Mouse (Mus musculus) pancreas, adult 10 weeks (tissue): ENCODE results near the gene Gm21761. TPM values are rescaled to one million over a fixed set of nuclear protein-coding genes. Genes with fewer than 3 reads are reported as not detected.

Source experiments
- polyA plus RNA-seq: library from polyadenylated mRNA; stranded (reverse); fragments of 350-450 nt; fragmentation: Illumina TruSeq; extraction: RNeasy Lipid Tissue Mini Kit (QIAGEN cat#74804); gene quantifications from one replicate; pipeline ENCODE4 v1.2.3, GENCODE M21; 2015; ENCODE audit warnings: low read depth, low replicate concordance; ENCODE audit not compliant: insufficient read depth

Gm21761 gene
- not detected for polyA plus RNA-seq

DNA sequence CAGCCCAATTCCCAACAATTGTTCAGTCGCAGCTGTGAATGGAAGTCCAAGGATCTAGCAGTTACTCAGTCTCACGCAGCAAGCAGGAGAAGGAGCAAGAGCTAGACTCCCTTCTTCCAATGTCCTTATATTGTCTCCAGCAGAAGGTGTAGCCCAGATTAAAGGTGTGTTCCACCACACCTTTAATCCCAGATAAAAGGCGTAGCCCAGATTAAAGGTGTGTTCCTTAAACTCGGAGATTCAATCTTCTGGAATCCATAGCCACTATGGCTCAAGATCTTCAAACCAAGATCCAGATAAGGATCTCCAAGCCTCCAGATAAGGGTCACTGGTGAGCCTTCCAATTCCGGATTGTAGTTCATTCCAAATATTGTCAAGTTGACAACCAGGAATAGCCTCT lies at the start of gene Gm21761:
TSS of gene Gm21761 (minus strand) at position 101 of the 400 bp plus-strand sequence.

DNA sequence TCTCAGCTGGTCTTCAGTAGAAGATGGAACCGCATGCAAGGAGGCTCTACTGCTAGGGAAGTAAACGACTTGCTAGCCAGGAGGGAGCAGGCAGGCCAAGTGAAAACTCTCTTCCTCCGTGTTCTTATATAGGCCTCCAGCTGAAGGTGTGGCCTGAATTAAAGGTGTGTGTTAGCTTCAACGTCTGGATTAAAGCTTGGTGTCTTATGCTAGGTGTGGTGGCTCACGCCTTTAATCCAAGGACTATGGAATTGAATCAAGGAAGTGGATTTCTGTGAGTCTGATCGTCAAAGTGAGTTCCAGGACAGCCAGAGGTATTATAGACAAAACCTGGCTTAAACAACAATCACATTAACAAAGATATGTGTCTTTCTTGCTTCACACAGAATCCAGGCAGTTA lies 21.6 kb upstream of the Gm21761 start, which contains the start of gene B020031M17Rik:
TSS of gene B020031M17Rik (minus strand) at position 101 of the 400 bp plus-strand sequence.

DNA sequence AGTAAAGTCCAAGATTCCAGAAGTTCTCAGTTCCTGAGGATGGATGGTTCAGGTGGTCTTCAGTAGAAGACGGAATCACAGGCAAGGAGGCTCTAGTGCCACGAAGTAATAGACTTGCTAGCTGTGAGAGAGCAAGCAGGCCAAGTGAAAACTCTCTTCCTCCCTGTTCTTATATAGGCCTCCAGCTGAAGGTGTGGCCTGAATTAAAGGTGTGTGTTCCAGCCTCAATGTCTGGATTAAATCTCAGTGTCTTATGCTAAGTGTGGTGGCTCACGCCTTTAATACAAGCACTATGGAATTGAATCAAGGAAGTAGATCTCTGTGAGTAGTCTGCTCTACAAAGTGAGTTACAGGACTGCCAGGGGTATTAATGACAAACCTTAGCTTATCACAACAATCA lies 34.4 kb downstream of the Gm21761 start, which contains the start of gene Tcstv1:
TSS of gene Tcstv1 (minus strand) at position 101 of the 400 bp plus-strand sequence.

Other genes starting within 250 kb of the Gm21761 start
- gene Hmgcs1, start 238.9 kb downstream of the Gm21761 start, polyA plus RNA-seq = 9.8 TPM
- gene Nim1k, start 173.4 kb downstream of the Gm21761 start, polyA plus RNA-seq = 0.31 TPM
- gene Zfp131, start 138.4 kb downstream of the Gm21761 start, polyA plus RNA-seq = 5.7 TPM
- gene AF067063, start 99.1 kb downstream of the Gm21761 start, polyA plus RNA-seq = not detected
- not detected for gene D13Ertd608e, start 93.3 kb downstream of the Gm21761 start, polyA plus RNA-seq
- gene Tcstv1, start 34.5 kb downstream of the Gm21761 start, polyA plus RNA-seq = not detected
- gene B020031M17Rik, start 21.5 kb upstream of the Gm21761 start, polyA plus RNA-seq = not detected
- not detected for gene Gm36079, start 97.7 kb upstream of the Gm21761 start, polyA plus RNA-seq
- gene Gm21188, start 122.9 kb upstream of the Gm21761 start, polyA plus RNA-seq = 0.96 TPM
- gene Gm20767, start 211.0 kb upstream of the Gm21761 start, polyA plus RNA-seq = not detected
- not detected for gene Gm21818, start 243.2 kb upstream of the Gm21761 start, polyA plus RNA-seq